Mouse (Mus musculus): ENCODE results near the gene Yy1.

DNA sequence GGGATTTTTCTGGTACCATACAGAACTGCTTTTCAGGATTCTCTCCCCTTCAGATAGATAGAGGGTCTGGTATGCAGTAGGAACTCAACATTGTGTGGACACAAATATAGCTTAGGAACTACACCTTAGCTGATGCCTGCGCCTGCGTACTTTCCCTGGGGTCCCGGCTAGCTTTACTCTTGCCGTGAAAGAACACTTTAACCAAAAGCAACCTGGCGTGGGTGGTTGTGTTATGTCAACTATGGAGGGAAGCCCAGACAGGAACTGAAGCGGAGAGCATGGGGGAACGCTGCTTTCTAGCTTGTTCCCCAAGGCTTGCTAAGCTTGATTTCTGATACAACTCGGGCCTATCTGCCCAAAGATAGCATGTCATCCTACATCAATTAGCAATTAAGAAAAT lies 34.5 kb upstream of the Yy1 start:
- TF ChIP-seq POLR2A (IDR thresholded peaks at IDR 0.05; ENCODE audit: low read depth, low read length) (no peak), CTCF (IDR thresholded peaks at IDR 0.05; ENCODE audit: extremely low read depth, insufficient read depth, insufficient read length, insufficient replicate concordance) (no peak)
